Mouse (Mus musculus): Measurements from ENCODE around the gene Ccdc114. TPM values are rescaled to one million over a fixed set of nuclear protein-coding genes. Genes with fewer than 3 reads are reported as not detected.

Ccdc114 gene
- polyA plus RNA-seq, 1 experiment = 8.9 TPM

DNA sequence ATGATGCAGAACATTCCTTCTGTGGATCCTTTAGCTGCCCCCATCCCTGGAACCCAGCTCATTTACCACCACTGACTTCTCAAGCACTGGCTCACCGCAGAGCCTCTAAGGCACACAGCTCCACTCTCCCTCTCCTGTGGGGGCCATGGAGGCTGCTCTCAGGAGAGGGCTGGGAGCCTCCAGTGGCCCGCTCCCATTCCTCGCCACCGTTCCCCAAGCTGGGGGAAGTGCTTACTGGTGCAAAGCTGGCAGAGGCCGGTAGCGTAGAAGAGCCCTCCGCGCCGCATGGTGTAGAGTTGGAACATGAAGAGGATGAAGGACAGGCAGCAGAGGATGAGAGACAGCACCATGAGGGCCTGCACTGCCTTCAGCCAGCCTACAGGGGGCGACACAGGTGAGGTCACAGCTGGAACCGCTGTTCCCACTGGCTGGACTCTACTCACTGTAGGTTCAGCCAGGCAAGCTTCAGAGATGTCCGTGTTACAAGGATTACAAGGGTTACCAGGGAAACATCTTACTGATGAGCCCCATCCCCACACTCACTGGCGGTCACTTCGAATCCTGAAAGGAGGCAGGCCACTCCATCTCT lies 4.7 kb upstream of the Ccdc114 start:
- 84% methylated on average over 14 of the region's 14 CpGs for WGBS
- Histone ChIP-seq H3K36me3 (ENCODE audit: control insufficient read depth, insufficient read depth, low read length) (no peaks in the 10 kb centered on the region), H3K27me3 (ENCODE audit: control insufficient read depth, insufficient read depth, low read length) (no peaks in the 10 kb centered on the region), H3K4me1 (ENCODE audit: control insufficient read depth, insufficient read depth, insufficient read length, low read length) (peaks cover 38% of the 10 kb centered on the region), H3K27ac (ENCODE audit: insufficient read depth, low read depth, low read length) (no peak overlapping the region), H3K4me3 (ENCODE audit: low read depth, low read length) (no peak overlapping the region)
- TF ChIP-seq CTCF (IDR thresholded peaks at IDR 0.05; ENCODE audit: extremely low read depth, insufficient read length, insufficient replicate concordance, low read depth, low read length) (peak; percentile 53; the same call in 1 of the 2 replicates), POLR2A (IDR thresholded peaks at IDR 0.05; ENCODE audit: low read depth, low read length) (no peak)

DNA sequence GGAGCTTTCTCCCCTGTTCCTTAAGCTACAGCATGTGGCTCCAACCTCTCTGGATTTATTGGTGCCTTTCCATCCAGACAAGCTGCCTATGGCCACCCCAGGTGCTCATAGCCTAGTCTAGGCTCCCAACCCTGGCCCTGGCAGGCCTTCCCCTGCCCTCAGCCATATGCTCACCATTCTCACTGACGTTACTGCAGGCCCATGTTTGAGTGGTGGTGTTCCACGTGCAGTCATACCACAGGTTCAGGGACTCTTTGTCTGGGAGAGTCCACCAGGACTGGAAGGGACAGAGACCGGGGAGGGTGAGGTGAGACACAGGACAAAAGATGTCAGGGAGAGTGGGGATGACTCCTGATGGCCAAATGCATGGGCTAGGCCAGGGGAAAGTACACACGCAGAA lies 4.1 kb upstream of the Ccdc114 start:
- Histone ChIP-seq H3K27me3 (ENCODE audit: control insufficient read depth, insufficient read depth, low read length) (no peaks in the 10 kb centered on the region), H3K36me3 (ENCODE audit: control insufficient read depth, insufficient read depth, low read length) (no peaks in the 10 kb centered on the region), H3K27ac (ENCODE audit: insufficient read depth, low read depth, low read length) (peak overlapping the region; percentile 2; the same call in 1 of the 2 replicates), H3K4me3 (ENCODE audit: low read depth, low read length) (peak overlapping the region; percentile 59), H3K4me1 (ENCODE audit: control insufficient read depth, insufficient read depth, insufficient read length, low read length) (peaks cover 43% of the 10 kb centered on the region)
- TF ChIP-seq POLR2A (IDR thresholded peaks at IDR 0.05; ENCODE audit: low read depth, low read length) (no peak), CTCF (IDR thresholded peaks at IDR 0.05; ENCODE audit: extremely low read depth, insufficient read length, insufficient replicate concordance, low read depth, low read length) (no peak)
- WGBS = 76% methylated on average over 4 of the region's 4 CpGs

DNA sequence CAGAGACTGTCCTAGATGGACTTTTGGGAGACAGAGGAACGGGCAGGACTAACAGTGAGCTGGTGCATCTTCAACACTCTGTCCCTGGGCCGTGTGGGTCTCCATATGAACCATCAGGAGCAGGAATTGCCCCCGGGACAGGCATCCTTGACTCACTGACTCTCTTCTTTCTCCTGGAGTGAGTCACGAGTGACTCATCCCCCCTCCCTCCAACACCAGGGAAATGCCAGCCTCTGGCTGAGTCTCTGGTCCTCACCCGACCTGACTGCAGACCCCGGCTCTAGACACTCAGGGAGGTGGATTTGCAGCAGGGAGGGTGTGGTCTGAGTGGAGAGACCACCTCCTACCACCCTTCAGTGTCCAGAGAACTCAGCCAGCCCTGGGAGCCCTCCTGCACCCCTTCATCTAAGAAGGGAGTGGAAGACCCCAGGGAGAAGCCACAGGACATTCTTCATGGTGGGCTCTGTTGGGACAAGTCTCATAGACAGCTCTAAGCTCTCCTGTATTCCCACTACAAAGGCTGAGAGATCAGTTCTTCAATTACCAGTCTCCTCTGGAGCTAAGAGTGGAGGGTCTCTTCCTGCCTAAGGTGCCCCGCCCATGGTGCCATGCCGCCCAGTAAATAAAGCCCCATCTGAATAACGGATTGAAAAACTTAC lies 3.2 kb upstream of the Ccdc114 start:
- Histone ChIP-seq H3K27ac (ENCODE audit: insufficient read depth, low read depth, low read length) (peak overlapping the region; percentile 57), H3K36me3 (ENCODE audit: control insufficient read depth, insufficient read depth, low read length) (no peaks in the 10 kb centered on the region), H3K4me1 (ENCODE audit: control insufficient read depth, insufficient read depth, insufficient read length, low read length) (peaks cover 43% of the 10 kb centered on the region), H3K27me3 (ENCODE audit: control insufficient read depth, insufficient read depth, low read length) (no peaks in the 10 kb centered on the region), H3K4me3 (ENCODE audit: low read depth, low read length) (peak overlapping the region; percentile 59)
- 42% methylated on average over 9 of the region's 9 CpGs for WGBS
- TF ChIP-seq POLR2A (IDR thresholded peaks at IDR 0.05; ENCODE audit: low read depth, low read length) (no peak), CTCF (IDR thresholded peaks at IDR 0.05; ENCODE audit: extremely low read depth, insufficient read length, insufficient replicate concordance, low read depth, low read length) (no peak)

DNA sequence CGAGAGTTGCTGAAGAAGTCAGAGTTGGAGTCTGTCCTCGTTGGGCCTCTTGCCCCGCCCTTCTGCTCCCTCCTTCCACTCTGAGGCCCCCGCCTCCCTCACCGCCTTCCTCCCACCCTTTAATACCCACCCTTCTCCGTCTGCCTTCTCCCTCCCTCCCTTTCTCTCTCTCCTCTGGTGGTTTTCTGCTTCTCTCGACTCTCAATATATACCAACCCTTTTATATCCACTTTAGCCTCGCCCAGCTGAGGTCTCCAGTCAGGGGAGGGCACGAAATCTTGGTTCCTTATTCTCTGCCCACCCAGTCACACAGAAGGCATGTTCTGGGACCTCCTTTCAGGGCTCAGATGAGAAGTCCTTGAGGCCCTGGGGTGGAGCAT lies 2.6 kb upstream of the Ccdc114 start, which contains the start of gene Emp3:
TSS of gene Emp3 (minus strand) at position 163 of the 380 bp plus-strand sequence.
- 20% methylated on average over 9 of the region's 9 CpGs for WGBS
- Histone ChIP-seq H3K4me1 (ENCODE audit: control insufficient read depth, insufficient read depth, insufficient read length, low read length) (peaks cover 38% of the 10 kb centered on the region), H3K4me3 (ENCODE audit: low read depth, low read length) (peak within 1 kb of the TSS; percentile 59), H3K27me3 (ENCODE audit: control insufficient read depth, insufficient read depth, low read length) (no peaks in the 10 kb centered on the region), H3K27ac (ENCODE audit: insufficient read depth, low read depth, low read length) (peak within 1 kb of the TSS; percentile 59), H3K36me3 (ENCODE audit: control insufficient read depth, insufficient read depth, low read length) (no peaks in the 10 kb centered on the region)
- TF ChIP-seq CTCF (IDR thresholded peaks at IDR 0.05; ENCODE audit: extremely low read depth, insufficient read length, insufficient replicate concordance, low read depth, low read length) (no peak), POLR2A (IDR thresholded peaks at IDR 0.05; ENCODE audit: low read depth, low read length) (no peak)

DNA sequence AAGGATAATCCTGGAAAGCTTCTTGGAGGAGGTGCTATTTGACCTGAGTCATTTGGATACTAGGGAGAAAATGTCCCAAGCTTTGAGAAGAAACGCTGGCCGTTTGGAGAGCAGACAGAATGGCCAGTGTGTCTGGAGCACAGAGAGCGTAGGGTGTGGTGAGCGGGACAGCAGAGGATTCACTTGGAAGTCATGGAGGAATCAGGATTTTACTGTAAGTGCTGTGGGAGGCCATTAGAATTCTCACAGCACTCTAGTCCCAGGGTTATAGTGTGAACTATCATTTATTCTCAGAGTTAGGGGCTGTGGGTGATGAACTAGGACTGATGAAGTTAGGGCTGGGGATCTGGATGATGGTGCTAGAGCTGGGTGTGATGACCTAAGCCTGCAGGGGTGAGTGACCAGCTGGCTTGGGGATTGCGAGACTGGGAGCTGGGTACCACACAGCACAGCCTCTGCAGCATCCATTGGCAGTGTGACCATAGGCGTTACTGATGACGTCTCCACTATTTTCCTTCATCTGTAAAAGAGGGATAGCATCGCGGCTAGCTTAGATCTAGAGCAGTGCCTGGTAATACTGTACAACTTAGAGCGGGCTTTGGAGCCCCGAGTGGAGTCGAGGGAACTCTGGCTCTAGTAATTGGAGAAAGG lies 1.8 kb upstream of the Ccdc114 start:
- Histone ChIP-seq H3K27me3 (ENCODE audit: control insufficient read depth, insufficient read depth, low read length) (no peaks in the 10 kb centered on the region), H3K4me1 (ENCODE audit: control insufficient read depth, insufficient read depth, insufficient read length, low read length) (peaks cover 33% of the 10 kb centered on the region), H3K4me3 (ENCODE audit: low read depth, low read length) (no peak overlapping the region), H3K27ac (ENCODE audit: insufficient read depth, low read depth, low read length) (peak overlapping the region; percentile 59), H3K36me3 (ENCODE audit: control insufficient read depth, insufficient read depth, low read length) (no peaks in the 10 kb centered on the region)
- TF ChIP-seq POLR2A (IDR thresholded peaks at IDR 0.05; ENCODE audit: low read depth, low read length) (no peak), CTCF (IDR thresholded peaks at IDR 0.05; ENCODE audit: extremely low read depth, insufficient read length, insufficient replicate concordance, low read depth, low read length) (no peak)
- 80% methylated on average over 12 of the region's 12 CpGs for WGBS

DNA sequence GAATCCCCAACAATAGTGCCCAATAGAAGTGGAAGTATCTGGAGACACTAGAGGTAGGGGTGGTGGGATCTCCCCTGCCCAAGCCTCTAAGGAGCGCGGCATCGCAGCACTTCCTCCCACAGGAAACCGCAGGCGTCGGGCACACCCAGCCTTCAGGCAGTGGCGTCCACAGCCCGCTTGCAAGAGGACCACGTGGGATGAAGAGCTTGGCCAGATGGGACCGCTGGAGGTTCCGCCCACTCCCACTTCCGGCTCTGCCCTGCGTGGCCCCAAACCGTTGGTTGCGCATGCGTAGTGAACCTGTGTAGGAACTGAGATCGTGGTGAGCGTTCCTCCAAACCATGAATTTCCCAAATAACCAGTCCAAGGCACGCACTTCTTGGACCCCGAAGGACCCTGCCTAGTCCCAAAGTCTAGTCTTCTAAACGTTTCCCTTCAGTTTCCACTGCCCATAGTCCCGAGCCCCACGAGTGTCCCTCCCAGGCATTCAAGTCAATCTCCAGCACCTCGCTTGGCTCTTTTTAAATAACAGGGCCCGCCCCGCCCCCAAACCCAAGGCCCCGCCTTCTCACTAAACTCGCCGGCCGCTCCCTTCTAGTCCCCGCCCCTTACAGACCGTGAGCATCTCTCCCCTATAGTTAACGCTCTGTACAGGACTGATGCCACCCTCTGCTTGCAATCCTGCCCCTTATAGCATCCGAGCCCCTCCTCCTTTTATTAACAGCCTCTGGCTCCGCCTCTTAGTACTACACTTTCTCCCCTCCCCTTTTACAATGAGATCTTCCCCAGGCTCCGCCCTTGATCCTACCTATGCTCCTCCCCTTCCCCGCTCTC lies 727 bp upstream of the Ccdc114 start:
- TF ChIP-seq CTCF (IDR thresholded peaks at IDR 0.05; ENCODE audit: extremely low read depth, insufficient read length, insufficient replicate concordance, low read depth, low read length) (no peak), POLR2A (IDR thresholded peaks at IDR 0.05; ENCODE audit: low read depth, low read length) (peak; percentile 96)

More for the DNA sequence above, 727 bp upstream of the Ccdc114 start:
- under 1% methylated on average over 37 of the region's 37 CpGs for WGBS
- H3K36me3 ChIP-seq (ENCODE audit: control insufficient read depth, insufficient read depth, low read length) = no peaks in the 10 kb centered on the region
- H3K4me1 ChIP-seq (ENCODE audit: control insufficient read depth, insufficient read depth, insufficient read length, low read length) = peaks cover 24% of the 10 kb centered on the region
- peak overlapping the region; percentile 61 for H3K4me3 ChIP-seq (ENCODE audit: low read depth, low read length)
- H3K27me3 ChIP-seq (ENCODE audit: control insufficient read depth, insufficient read depth, low read length) = no peaks in the 10 kb centered on the region
- H3K27ac ChIP-seq (ENCODE audit: insufficient read depth, low read depth, low read length) = peak overlapping the region; percentile 84

Data from small intestine, adult 2 months (tissue).